Mouse (Mus musculus) adrenal gland, postnatal 25 days (tissue): ENCODE data around the gene Gm6408. TPM values are rescaled to one million over a fixed set of nuclear protein-coding genes. Genes with fewer than 3 reads are reported as not detected.
A peak's percentile ranks its signal among the peaks of the same experiment; 100 is the strongest.
"Not testable (repeated sequence)": the region's sequence is repeated elsewhere in the genome, so short reads cannot be mapped to it uniquely, and the experiment has no call there.

Experiments
- DNase-seq: peaks from one replicate; pipeline ENCODE4 v3.0.0; 2021; ENCODE audit warnings: mixed read lengths
- long read RNA-seq: library from polyadenylated mRNA; stranded (forward); transcript quantifications from one replicate; pipeline ENCODE4 v2.0.0, GENCODE M21; 2021
- total RNA-seq: library from RNA; stranded (reverse); gene quantifications from 2 replicates; pipeline ENCODE4 v1.2.3, GENCODE M21; 2021

Gene Gm6408
- not detected in 2 replicates for total RNA-seq
- long read RNA-seq: 0 reads

- not testable (repeated sequence) for DNase-seq
Measured at GRCm38 (mm10) chr5:146481665-146482064, at the start of gene Gm6408. TSS of gene Gm6408 (plus strand) at chr5:146481965.

- DNase-seq: no peak
Measured at GRCm38 (mm10) chr5:146432476-146432875, 49.3 kb upstream of the Gm6408 start.

- DNase-seq: no peak
Measured at GRCm38 (mm10) chr5:146435316-146435715, 46.4 kb upstream of the Gm6408 start.

GRCm38 (mm10) chr5:146436796-146437195 lies 45.0 kb upstream of the Gm6408 start:
- no peak for DNase-seq

GRCm38 (mm10) chr5:146439152-146439781 lies 42.5 kb upstream of the Gm6408 start:
- DNase-seq: no peak

- no peak for DNase-seq
Measured at GRCm38 (mm10) chr5:146440273-146440672, 41.5 kb upstream of the Gm6408 start.

GRCm38 (mm10) chr5:146442767-146443166 lies 39.0 kb upstream of the Gm6408 start:
- no peak for DNase-seq

- DNase-seq: no peak
Measured at GRCm38 (mm10) chr5:146446633-146447032, 35.1 kb upstream of the Gm6408 start.

- no peak for DNase-seq
Measured at GRCm38 (mm10) chr5:146451592-146452254, 30.0 kb upstream of the Gm6408 start.

GRCm38 (mm10) chr5:146453556-146453955 lies 28.2 kb upstream of the Gm6408 start:
- no peak for DNase-seq

GRCm38 (mm10) chr5:146461612-146462011 lies 20.2 kb upstream of the Gm6408 start:
- DNase-seq: no peak

- no peak for DNase-seq
Measured at GRCm38 (mm10) chr5:146466663-146467062, 15.1 kb upstream of the Gm6408 start.

- DNase-seq: no peak
Measured at GRCm38 (mm10) chr5:146468311-146468710, 13.5 kb upstream of the Gm6408 start.

GRCm38 (mm10) chr5:146470821-146471220 lies 10.9 kb upstream of the Gm6408 start:
- DNase-seq: no peak

GRCm38 (mm10) chr5:146471311-146471710 lies 10.5 kb upstream of the Gm6408 start:
- no peak for DNase-seq

- DNase-seq: peak; percentile 61
Measured at GRCm38 (mm10) chr5:146471821-146472220, 9.9 kb upstream of the Gm6408 start.

GRCm38 (mm10) chr5:146479564-146479963 lies 2.2 kb upstream of the Gm6408 start:
- DNase-seq: peak; percentile 33

- peak; percentile 41 for DNase-seq
Measured at GRCm38 (mm10) chr5:146488959-146489358, 7.2 kb downstream of the Gm6408 start.

GRCm38 (mm10) chr5:146491063-146491462 lies 9.3 kb downstream of the Gm6408 start, which contains the start of gene Gm6370:
TSS of gene Gm6370 (plus strand) at chr5:146491363.
- DNase-seq: not testable (repeated sequence)

GRCm38 (mm10) chr5:146502099-146502498 lies 20.3 kb downstream of the Gm6408 start, which contains the start of gene 4930449I24Rik:
TSS of gene 4930449I24Rik (plus strand) at chr5:146502399.
- DNase-seq: not testable (repeated sequence)

- not testable (repeated sequence) for DNase-seq
Measured at GRCm38 (mm10) chr5:146513823-146514222, 32.1 kb downstream of the Gm6408 start, which contains the start of gene Gm3402. TSS of gene Gm3402 (plus strand) at chr5:146514123.

- DNase-seq: not testable (repeated sequence)
Measured at GRCm38 (mm10) chr5:146525501-146525900, 43.7 kb downstream of the Gm6408 start, which contains the start of gene Gm3404. TSS of gene Gm3404 (plus strand) at chr5:146525801.
